Mouse (Mus musculus): Measurements from ENCODE around the gene Shisa6. TPM values are rescaled to one million over a fixed set of nuclear protein-coding genes. Genes with fewer than 3 reads are reported as not detected.

The Shisa6 gene
- polyA plus RNA-seq, 1 experiment, result 40.7 TPM

DNA sequence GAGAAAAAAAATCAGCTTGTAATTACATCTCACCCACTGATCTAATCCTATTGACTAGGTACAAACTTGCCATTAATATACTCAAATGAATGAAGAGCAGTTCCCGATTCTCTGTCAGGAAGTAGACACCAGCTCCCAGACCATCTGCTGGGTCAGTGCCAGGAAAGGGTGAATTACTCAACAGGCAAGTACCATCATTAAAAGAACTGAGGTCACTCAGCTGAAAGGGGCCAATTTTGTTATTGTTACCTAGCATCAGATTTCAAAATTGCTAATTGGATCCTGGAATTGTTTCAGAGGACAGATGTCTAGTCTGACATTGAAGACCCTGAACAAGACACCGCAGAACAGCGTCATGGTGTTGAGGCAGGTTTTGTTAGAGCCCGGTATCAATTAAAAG, 9.4 kb upstream of the Shisa6 start:
- Histone ChIP-seq H3K27me3 (ENCODE audit: control insufficient read depth, insufficient read depth, low read length) (no peaks in the 10 kb centered on the region; the same call in 1 of the 2 replicates), H3K4me3 (replicated peaks; ENCODE audit: insufficient read depth, low read depth, low read length) (no peak overlapping the region), H3K4me1 (ENCODE audit: control insufficient read depth, insufficient read depth, low read length) (no peaks in the 10 kb centered on the region), H3K27ac (ENCODE audit: insufficient read depth, low read length) (no peak overlapping the region)
- 50% methylated on average over 4 of the region's 4 CpGs for WGBS
- TF ChIP-seq POLR2A (IDR thresholded peaks at IDR 0.05; ENCODE audit: borderline replicate concordance, insufficient read depth, low read length) (no peak), CTCF (IDR thresholded peaks at IDR 0.05; ENCODE audit: borderline replicate concordance, insufficient read depth, low read depth, low read length) (no peak)
- DNase-seq, result no peak

DNA sequence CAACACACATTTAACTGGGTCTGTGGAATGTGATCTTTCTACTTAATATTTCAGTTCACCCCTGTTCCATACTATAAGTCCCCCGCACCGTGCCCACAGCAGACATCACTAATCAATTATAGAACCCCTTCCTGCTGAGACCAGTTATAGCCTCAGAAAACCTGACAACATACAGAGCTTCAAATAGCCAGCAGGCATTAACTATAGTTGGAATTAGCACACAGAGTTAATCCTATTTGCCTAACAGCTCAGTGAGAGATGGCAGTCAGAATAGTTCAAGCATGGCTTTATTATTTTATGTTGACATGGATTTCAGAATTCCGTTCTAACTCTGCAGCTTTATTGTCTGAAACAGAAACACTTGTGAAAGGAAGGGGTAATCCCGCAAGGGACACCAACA, 8.5 kb upstream of the Shisa6 start:
- WGBS, result 65% methylated on average over 4 of the region's 4 CpGs
- H3K4me1 ChIP-seq (ENCODE audit: control insufficient read depth, insufficient read depth, low read length), result no peaks in the 10 kb centered on the region
- no peaks in the 10 kb centered on the region; the same call in 1 of the 2 replicates for H3K27me3 ChIP-seq (ENCODE audit: control insufficient read depth, insufficient read depth, low read length)
- TF ChIP-seq CTCF (IDR thresholded peaks at IDR 0.05; ENCODE audit: borderline replicate concordance, insufficient read depth, low read depth, low read length), result no peak
- TF ChIP-seq POLR2A (IDR thresholded peaks at IDR 0.05; ENCODE audit: borderline replicate concordance, insufficient read depth, low read length), result no peak
- H3K27ac ChIP-seq (ENCODE audit: insufficient read depth, low read length), result no peak overlapping the region
- H3K4me3 ChIP-seq (replicated peaks; ENCODE audit: insufficient read depth, low read depth, low read length), result no peak overlapping the region
- DNase-seq, result no peak

DNA sequence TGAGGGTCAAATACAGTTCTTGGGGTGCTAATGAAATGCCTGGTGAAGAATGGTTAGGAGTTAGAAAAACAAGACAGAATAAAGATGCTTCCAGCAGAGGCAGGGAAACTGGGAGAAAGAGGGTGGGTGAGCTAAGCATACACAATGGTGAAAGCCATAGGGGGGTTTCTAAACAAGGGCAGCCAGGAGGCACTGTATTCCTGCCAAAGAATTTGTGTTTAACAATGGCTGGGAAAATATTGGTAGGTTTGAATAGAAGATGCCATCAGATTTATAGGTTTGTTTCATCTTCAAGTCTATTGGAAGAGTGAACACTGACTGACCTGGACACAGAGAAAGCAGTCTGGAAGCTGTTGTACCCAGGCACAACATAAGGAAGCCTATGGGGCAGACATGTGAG, 2.4 kb upstream of the Shisa6 start:
- Histone ChIP-seq H3K27me3 (ENCODE audit: control insufficient read depth, insufficient read depth, low read length) (peaks cover 7% of the 10 kb centered on the region; the same call in 1 of the 2 replicates), H3K27ac (ENCODE audit: insufficient read depth, low read length) (no peak overlapping the region), H3K4me3 (replicated peaks; ENCODE audit: insufficient read depth, low read depth, low read length) (no peak overlapping the region), H3K4me1 (ENCODE audit: control insufficient read depth, insufficient read depth, low read length) (no peaks in the 10 kb centered on the region)
- no peak for TF ChIP-seq CTCF (IDR thresholded peaks at IDR 0.05; ENCODE audit: borderline replicate concordance, insufficient read depth, low read depth, low read length)
- TF ChIP-seq POLR2A (IDR thresholded peaks at IDR 0.05; ENCODE audit: borderline replicate concordance, insufficient read depth, low read length), result no peak
- DNase-seq, result no peak

DNA sequence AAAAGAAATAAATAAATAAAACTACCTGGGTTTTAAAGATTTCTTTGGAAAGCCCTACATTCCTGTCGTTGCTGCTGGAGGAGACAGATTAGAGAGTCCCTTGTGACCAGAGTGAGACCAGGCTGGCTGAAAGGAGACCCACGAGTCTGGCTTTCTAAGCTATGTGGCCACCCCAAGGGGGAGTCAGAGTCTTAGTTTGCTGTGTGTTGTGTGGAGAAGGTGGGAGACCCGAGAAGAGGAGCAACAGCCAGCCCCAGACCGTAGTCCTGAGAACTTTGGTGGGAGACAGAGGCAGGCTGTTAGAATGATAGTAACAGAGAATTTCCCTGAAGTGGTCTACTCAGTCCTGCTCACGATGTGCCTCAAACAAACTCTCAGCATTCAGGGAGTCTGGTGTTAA, 1.6 kb upstream of the Shisa6 start:
- WGBS, result 0% methylated on average over 5 of the region's 5 CpGs
- TF ChIP-seq POLR2A (IDR thresholded peaks at IDR 0.05; ENCODE audit: borderline replicate concordance, insufficient read depth, low read length) (no peak), CTCF (IDR thresholded peaks at IDR 0.05; ENCODE audit: borderline replicate concordance, insufficient read depth, low read depth, low read length) (no peak)
- no peak for DNase-seq
- Histone ChIP-seq H3K4me1 (ENCODE audit: control insufficient read depth, insufficient read depth, low read length) (no peaks in the 10 kb centered on the region), H3K27ac (ENCODE audit: insufficient read depth, low read length) (no peak overlapping the region), H3K4me3 (replicated peaks; ENCODE audit: insufficient read depth, low read depth, low read length) (no peak overlapping the region), H3K27me3 (ENCODE audit: control insufficient read depth, insufficient read depth, low read length) (peaks cover 7% of the 10 kb centered on the region; the same call in 1 of the 2 replicates)

DNA sequence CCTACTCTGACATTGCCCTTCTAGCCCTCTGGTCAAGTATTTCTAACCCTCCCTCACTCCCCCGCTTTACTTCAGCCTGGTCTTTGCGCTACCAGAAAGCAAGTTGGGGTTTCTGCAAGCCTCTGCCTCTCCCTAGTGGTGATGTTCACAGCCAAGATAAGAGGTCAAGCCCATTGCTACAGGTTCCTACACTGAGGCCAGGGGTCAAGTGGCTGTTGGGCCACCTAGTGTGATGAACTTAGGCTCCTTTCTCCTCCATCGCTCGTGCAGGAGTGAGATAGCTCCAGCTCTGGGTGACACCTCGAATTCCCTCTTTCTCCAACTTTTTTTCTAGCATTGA, 1.2 kb upstream of the Shisa6 start:
- TF ChIP-seq POLR2A (IDR thresholded peaks at IDR 0.05; ENCODE audit: borderline replicate concordance, insufficient read depth, low read length) (no peak), CTCF (IDR thresholded peaks at IDR 0.05; ENCODE audit: borderline replicate concordance, insufficient read depth, low read depth, low read length) (no peak)
- no peak for DNase-seq
- Histone ChIP-seq H3K27ac (ENCODE audit: insufficient read depth, low read length) (no peak overlapping the region), H3K4me1 (ENCODE audit: control insufficient read depth, insufficient read depth, low read length) (no peaks in the 10 kb centered on the region), H3K4me3 (replicated peaks; ENCODE audit: insufficient read depth, low read depth, low read length) (no peak overlapping the region), H3K27me3 (ENCODE audit: control insufficient read depth, insufficient read depth, low read length) (peaks cover 7% of the 10 kb centered on the region; the same call in 1 of the 2 replicates)
- 5% methylated on average over 5 of the region's 5 CpGs for WGBS

DNA sequence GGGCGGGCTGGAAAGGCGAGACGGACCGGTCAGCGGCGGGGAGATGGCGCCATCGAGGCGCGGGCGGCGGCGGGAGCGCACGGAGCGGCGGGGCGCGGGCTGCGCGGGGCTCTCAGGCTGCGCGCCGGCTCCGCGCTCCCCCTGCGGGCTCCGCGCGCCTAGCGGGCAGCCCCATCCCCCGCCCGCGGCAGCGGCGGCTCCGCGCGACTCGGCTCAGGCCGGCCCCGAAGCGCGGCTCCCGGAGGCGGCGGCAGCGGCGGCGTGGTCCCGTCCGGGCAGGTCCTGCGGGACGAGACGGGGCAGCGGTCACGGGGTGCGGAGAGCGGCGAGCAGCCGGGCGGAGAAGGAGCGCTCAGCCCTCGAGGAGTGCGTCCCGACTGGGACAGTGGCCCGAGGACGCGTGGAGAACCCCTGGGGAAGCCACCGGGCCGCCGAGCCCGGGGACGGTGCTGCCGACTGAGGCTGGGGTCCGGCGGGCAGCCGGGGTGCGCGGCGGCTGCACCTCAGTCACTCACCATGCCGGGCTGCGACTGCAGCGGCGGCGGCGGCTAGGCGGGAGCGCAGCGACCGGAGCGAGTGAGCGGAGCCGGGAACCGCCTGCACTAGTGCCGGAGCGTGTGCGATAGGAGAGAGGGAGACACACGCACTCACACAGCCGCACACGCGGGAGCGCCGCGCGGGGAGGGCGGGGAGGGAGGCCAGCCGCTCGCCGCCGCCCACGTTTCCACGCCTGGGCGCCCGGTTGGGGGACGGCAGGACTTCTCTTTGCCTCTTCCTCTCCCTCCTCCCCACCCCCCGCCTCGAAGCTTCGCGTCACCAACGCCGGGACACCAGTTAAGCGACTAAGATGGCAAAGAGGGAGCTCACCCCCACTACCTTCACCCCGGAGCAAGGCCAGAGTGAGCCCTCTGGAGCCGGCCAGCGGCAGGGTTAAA, 549 bp upstream of the Shisa6 start:
- no peak overlapping the region for H3K27ac ChIP-seq (ENCODE audit: insufficient read depth, low read length)
- peaks cover 7% of the 10 kb centered on the region; the same call in 1 of the 2 replicates for H3K27me3 ChIP-seq (ENCODE audit: control insufficient read depth, insufficient read depth, low read length)
- peak overlapping the region; percentile 19 for H3K4me3 ChIP-seq (replicated peaks; ENCODE audit: insufficient read depth, low read depth, low read length)
- TF ChIP-seq POLR2A (IDR thresholded peaks at IDR 0.05; ENCODE audit: borderline replicate concordance, insufficient read depth, low read length) (no peak), CTCF (IDR thresholded peaks at IDR 0.05; ENCODE audit: borderline replicate concordance, insufficient read depth, low read depth, low read length) (no peak)
- WGBS, result 3% methylated on average over 107 of the region's 126 CpGs
- no peaks in the 10 kb centered on the region for H3K4me1 ChIP-seq (ENCODE audit: control insufficient read depth, insufficient read depth, low read length)
- no peak for DNase-seq

DNA sequence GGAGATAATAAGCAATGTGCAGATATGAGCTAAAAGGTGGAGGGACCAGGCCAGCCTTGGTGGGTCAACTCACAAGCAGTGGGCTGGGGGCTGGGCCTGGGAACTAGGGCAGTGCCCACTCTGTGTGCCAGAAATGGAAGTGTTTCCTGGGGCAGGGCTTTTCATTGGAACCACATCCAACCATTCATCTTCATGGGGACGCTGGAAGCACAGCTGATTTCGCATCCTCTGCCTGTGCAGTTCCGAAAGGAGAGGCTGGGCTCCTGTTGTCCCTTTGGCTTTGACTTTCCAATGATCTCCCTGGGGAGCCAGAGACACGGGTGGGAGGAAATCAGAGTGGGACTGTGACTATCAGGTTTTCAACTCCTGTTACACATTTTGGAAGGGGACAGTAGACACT, 1.5 kb downstream of the Shisa6 start:
- DNase-seq, result no peak

DNA sequence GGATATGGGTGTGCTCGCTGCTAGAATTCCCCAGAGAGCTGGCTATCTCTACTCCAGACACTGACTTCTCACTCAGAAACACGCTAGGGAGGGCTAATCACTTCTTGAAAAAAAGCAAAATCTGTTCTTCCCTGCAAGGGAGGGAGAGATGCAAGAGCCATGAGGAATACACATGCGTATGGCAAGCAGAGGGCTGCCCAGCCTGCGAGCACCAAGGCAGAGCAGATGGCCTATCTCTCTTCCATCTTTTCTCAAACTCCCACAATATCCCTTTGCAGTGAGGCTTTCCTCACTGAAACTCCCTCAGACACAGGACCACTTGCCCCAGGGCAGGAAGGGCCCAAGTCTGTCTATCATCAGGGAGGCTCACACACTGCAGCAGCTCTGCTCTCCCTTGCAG, 3.4 kb downstream of the Shisa6 start:
- TF ChIP-seq CTCF (IDR thresholded peaks at IDR 0.05; ENCODE audit: borderline replicate concordance, insufficient read depth, low read depth, low read length) (no peak), POLR2A (IDR thresholded peaks at IDR 0.05; ENCODE audit: borderline replicate concordance, insufficient read depth, low read length) (no peak)
- WGBS, result 67% methylated on average over 4 of the region's 4 CpGs
- DNase-seq, result no peak
- no peak overlapping the region for H3K27ac ChIP-seq (ENCODE audit: insufficient read depth, low read length)
- peaks cover 7% of the 10 kb centered on the region; the same call in 1 of the 2 replicates for H3K27me3 ChIP-seq (ENCODE audit: control insufficient read depth, insufficient read depth, low read length)
- no peaks in the 10 kb centered on the region for H3K4me1 ChIP-seq (ENCODE audit: control insufficient read depth, insufficient read depth, low read length)
- no peak overlapping the region for H3K4me3 ChIP-seq (replicated peaks; ENCODE audit: insufficient read depth, low read depth, low read length)

More for the DNA sequence above, 1.5 kb downstream of the Shisa6 start:
- H3K4me3 ChIP-seq (replicated peaks; ENCODE audit: insufficient read depth, low read depth, low read length), result no peak overlapping the region
- H3K27ac ChIP-seq (ENCODE audit: insufficient read depth, low read length), result no peak overlapping the region
- peaks cover 7% of the 10 kb centered on the region; the same call in 1 of the 2 replicates for H3K27me3 ChIP-seq (ENCODE audit: control insufficient read depth, insufficient read depth, low read length)
- 31% methylated on average over 4 of the region's 4 CpGs for WGBS
- no peak for TF ChIP-seq CTCF (IDR thresholded peaks at IDR 0.05; ENCODE audit: borderline replicate concordance, insufficient read depth, low read depth, low read length)
- TF ChIP-seq POLR2A (IDR thresholded peaks at IDR 0.05; ENCODE audit: borderline replicate concordance, insufficient read depth, low read length), result no peak
- H3K4me1 ChIP-seq (ENCODE audit: control insufficient read depth, insufficient read depth, low read length), result no peaks in the 10 kb centered on the region

Data from cerebellum, adult 2 months (tissue).